Mouse (Mus musculus) NIH3T3 (cell line): ENCODE measurements around the gene Pex26.

ENCODE experiments used
- DNase-seq: peaks from one replicate; pipeline ENCODE4 v3.0.0-alpha.2; 2012; ENCODE audit warnings: low read depth

Pex26 gene

DNA sequence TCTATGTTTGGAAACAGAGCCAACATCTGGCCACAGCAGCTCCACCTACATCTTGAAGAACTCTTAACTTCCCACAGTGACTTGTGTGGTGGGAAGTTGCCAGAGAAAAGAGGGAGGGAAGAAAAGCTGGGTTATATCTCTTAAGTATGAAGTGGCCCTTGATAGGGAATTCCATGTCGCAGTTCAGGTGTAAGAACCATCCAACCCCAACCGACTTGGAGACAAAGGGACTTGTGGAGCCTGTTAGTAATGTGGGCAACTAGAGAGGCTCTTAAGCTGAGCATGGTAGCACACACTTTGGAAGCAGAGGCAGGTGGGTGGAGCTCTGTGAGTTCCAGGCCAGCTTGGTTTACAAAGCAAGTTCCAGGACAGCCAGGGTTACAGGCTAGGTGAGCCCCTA, 26.1 kb downstream of the Pex26 start:
- no peak for DNase-seq

DNA sequence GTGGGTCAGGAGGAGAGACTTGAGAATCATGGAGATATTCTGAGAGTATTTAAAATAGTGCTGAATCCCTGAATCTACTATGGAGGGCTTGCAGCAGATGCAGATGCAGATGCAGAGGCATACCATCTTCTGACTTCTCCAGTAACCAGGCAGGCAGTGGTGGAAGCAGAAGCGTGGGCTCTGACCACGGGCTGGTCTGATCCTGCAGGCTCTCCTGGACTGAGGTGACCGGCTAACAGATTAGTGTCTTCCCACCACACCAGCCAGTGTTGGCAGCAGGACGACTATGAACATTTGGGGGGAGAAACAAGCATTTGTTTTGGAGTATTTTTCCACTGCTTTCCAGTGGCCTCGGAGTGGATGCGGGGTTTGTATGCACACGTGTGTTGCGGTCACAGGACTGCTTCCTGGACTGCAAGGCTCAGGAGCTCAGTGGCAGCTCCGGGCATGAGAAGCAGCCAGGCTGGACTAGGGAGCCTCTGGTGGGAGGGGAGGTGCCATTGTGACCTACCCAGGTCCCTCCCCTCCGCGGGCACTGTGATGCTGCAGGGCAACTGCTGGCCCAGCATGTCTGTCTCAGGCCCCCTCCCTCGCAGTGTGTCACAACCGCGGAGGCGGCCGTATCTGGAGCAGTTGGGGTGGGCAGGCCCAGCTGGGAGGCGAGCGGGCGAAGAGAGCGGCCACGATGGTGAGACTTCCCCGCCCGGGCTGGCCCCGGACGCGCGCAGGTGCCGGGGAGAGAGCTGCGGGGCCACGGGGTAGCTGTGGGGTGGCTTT, 26.9 kb downstream of the Pex26 start, which contains the start of gene Tuba8:
Tuba8 (plus strand) TSS at position 548 of the 777 bp plus-strand sequence.
- DNase-seq, result no peak

DNA sequence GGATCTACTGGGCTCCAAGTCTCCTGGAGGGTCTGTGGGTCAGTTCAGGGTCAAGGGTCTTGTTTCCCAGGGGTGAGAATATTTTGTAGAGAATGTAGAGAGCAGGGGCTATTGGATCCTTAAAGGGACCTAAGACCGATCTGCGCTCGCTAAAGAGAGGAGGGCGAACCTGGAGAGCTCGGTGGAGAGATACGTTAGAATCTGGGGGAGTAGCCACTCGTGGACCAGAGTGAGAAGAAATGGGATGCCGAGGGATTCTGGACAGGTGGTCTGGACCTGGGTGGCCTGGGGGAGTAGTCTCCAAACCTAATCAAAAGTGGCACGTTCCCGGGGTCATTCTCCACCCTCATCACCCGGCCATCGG, 27.4 kb downstream of the Pex26 start:
- DNase-seq, result no peak

DNA sequence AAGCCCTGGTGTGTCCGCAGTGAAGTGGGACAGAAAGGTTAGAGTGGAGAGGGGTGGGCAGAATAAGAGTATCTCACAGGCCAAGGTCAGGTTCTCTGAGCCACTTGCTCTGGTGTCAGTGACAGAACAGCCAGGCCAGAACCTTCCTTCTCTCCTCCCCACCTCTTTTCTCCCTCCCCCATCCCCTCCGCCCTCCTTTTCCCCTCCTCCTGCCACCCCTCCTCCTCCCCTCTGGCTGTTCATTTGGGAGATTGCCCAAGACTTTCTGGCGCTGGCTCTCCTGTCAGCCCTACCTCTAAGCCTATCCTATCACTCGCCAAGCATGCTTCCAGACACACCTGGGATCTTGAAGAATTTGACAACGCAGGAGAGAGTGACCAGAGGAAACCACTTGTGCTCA, 28.3 kb downstream of the Pex26 start:
- peak; percentile 34 for DNase-seq

DNA sequence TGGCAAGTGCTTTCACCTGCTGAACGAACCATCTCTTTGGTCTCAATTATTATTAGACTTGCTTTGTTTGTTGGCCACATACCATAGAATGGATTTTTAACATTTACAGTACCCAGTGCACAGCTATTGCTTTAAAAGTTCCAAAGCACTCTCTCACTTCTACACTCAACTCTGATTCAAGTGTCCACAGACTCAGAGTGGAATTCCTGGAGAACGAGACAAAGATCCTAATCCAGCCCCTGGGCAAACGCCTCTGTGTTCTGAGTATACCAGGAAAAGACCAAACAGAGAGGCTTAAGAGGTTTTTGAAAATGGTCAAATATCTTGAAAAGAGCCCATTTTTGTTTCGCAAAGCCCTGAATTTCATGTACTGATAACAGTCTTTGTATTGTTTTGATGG, 29.5 kb downstream of the Pex26 start:
- DNase-seq, result peak; percentile 41

DNA sequence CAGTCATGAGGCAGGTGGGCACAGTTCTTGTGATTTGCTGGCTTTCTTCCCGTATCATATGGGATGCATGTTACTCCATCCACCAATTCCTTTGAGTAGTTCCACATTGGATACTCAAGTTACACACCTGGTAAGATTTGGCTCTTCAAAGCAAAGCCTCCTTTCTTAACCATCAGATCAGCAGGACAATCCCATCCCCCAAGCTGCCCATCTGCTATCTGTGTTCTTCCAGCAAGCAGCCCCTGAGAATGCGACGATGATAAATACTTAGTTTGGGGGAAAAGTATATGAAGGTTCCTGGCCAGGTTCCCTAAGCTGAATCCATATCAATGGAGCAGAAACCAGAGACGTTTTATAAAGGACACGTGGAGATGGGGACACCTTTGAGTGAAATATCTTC, 30.8 kb downstream of the Pex26 start:
- no peak for DNase-seq

DNA sequence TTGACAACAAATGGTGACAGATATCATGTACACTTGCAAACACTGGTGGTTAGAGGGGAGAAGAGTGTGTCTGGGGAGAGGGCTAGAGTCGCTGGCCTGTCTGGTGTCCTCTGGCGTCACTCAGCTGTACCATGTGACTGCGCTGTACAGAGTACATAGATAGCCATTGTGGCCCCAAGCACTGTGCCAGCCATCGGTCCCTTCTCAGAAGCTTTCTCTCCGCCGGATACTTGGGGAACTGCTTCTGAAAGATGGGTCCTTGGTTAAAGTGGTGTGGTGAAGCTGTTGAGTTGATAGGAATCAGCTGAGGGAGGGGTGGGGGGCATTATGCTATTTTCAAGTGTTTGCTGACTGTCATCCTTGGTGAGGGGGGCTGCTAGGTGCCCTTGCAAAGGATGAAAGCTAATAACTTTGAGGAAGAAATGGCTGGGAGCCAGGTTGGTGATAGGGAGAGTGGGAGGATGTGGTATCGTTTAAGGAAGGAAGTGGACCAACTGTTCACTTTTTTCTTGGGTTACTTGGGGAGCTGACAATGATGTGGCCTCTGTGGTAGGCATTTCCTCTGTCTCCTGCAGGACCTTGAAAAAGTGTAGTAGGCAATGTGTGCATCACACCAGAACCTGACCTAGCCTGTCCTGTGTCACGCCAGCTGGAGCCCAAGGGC, 31.3 kb downstream of the Pex26 start:
- no peak for DNase-seq

DNA sequence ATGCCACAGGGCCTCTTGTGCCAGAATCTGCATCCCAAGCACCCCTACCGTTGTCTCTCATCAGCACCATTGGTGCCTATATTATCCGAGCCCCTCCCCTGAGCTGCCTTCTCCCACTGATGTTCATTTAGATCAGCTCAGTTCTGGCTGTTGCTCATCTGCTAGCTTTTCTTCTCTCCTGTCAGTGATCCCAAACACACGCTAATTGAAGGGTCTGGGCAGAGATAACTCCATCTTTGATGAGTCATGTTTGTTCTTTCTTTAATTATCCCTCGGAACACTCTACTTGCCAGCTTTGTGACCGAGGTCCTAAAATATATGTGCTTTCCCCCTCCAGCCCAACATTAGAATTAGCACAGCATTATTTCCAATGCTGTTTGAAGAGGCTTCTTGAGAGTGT, 31.9 kb downstream of the Pex26 start:
- DNase-seq, result no peak

DNA sequence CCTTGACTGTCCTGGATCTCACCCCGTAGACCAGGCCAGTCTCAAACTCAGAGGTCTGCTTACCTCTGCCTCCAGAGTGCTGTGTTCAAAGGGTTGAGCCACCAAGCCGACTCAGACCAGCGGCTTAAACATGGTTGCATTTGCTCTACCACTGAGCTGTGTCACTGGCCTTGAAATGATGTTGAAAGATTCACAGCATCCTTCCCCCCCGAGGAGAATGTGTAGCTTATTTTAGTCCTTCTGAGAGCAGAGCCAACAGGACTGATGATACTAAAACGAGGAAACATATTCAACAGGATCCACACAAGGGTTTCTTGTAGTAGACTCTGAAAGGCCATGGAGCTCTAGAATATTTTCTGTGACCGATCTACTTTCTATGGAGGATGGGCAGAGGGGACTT, 32.4 kb downstream of the Pex26 start:
- no peak for DNase-seq

DNA sequence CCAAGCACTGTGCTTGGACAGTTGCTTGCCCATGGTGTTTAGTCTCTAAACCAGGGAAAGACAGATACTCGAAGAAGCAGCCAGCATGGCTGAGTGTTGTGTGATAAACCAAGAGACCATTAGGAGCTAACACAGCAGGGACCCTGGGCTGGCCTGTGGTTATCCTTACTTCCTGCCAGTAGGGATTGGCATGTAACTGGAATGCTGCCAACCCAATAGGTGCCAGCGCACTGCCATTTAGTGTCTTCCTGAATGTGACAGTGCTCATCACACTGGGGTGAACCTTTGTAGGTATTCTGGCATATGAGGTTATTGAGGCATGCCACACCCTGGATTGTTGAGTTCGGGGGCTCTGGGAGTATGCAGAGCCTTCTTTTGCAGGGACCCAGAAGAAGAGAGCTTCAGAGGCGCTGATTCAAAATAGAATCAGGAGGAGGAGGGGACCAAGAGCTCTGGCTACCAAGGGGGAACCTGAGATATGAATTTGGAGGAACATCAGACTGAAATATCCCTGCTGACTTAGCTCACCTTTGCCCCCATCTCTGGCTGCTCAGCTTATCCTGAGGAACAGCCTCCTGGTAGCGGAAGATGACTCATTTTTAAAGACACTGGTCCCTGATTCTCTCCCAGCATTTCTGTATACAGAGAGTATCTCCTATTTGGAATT, 33.3 kb downstream of the Pex26 start:
- DNase-seq, result no peak

DNA sequence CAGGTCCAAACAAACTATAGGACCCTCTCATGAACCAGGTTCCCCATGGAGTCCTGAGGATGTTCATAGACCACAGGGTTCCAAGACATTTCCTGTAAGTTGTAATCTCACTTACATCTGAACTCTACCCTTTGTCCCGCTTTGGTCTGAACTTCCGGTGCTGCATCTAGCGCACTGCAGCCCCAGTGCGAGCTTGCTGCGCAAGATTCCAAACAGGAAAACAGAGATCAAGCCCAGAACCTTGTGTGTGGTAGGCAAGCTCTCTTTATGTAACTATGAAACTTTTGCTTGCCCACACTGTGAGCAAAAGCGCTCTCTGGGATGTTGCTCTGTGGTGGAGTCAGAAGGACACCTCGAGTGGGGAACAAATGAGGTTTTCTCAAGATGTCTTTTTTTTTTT, 34.5 kb downstream of the Pex26 start:
- no peak for DNase-seq

DNA sequence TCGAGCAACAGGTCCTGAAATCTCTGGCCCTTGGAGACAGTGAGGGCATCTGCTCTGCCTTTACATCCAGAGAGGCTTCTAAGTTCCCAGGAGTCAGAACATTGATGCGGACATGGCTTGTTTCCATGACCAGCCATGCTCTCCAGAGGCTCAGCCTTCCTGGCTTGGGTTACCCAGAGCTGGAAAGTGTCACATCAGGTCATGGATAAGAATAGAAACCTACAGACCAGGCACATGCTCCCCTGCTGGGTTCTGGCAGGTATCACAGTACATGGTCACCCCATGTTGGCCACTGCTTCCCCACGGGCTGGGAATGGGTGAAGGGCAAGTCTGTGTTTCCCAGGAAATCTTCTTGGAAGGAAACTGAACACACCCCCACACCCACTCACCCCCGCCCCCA, 35.9 kb downstream of the Pex26 start:
- DNase-seq, result no peak

DNA sequence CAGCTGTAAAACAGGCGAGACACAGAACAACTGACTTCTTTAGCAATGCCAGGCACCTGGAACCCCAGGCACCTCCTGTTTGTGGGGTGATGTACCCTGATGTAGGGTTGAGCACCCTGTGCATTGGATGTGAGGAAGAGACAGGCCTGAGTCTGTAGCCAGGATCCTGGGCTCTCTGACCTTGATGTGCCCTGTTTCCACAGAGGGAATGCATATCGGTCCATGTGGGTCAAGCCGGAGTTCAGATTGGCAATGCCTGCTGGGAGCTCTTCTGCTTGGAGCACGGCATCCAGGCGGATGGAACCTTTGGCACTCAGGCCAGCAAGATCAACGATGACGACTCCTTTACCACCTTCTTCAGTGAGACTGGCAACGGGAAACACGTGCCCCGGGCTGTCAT, 36.7 kb downstream of the Pex26 start:
- DNase-seq, result no peak

DNA sequence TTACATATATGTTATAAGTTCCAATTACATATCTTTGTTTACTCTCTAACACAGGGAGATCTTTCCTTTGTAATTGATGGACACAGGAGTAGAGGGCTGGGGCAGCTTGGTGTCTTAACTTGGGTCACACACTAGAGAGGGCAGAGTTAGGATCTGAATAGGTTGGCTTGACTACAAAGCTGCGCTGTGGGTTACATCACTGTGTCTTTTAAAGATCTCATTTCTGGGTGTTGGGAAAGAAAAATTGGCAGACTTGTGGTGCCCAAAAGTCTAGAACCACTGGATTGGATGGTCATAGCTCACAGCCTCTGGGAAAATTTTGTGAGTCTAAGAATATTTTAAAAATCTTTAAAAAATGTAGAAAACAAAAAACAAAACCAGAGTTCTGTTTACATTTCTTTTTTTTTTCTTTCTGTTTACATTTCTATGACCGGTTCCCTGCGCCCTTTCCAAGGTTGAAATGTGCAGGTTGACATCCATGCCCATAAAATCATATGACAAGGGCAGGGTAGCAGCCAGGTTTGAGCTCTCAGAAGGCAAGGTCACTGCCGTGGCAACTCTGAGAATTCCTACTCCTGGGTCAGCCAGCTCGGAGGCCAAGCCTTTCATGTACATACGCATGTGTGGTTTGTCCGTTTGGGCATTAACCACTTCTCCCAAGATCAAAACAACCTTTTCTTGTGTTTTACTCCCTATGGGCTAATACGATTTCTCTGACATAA, 38.6 kb downstream of the Pex26 start:
- no peak for DNase-seq

DNA sequence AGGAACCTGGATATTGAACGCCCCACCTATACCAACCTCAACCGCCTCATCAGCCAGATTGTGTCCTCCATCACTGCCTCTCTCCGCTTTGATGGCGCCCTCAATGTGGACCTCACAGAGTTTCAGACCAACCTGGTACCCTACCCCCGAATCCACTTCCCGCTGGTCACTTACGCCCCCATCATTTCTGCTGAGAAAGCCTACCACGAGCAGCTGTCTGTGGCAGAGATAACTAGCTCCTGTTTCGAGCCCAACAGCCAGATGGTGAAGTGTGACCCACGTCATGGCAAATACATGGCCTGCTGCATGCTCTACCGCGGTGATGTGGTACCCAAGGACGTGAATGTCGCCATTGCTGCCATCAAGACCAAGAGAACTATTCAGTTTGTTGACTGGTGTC, 39.5 kb downstream of the Pex26 start:
- no peak for DNase-seq

DNA sequence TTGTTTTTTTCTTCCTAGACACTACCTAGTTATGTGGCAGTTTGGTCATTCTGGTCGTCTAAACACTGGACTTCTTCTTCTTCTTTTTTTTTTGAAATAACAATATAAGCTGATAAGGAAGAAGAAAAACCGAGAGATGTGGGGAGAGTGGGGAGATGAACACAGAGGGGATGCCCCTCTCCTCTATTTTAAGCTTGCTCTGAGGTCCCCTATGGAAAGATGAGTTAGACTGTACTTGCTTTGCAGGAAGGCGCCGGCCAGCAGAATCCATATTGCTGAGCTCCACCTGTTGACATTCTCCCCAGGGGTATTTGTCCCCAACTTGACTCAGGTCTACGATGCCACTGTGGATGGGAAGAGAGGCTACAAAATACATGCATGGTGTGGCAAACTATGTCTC, 40.6 kb downstream of the Pex26 start:
- no peak for DNase-seq

DNA sequence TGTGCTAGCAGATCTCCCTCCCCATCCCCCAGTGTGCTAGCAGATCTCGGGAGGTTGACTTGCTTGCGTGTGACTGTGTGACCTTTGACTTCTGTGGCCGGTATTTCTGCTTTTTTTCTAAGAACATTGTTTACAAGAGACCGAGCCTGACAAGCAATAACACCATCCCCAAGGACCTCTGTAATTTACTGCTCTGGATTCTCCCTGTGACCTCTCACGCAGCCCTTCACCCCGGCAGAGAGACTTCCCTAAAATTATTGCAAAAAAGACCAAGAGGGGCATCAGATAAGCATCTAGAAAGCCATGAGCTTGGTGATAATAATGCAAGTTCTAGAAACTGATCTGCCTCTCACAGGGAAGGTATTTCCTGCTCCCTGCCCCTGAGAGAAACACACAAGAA, 41.5 kb downstream of the Pex26 start:
- DNase-seq, result no peak

DNA sequence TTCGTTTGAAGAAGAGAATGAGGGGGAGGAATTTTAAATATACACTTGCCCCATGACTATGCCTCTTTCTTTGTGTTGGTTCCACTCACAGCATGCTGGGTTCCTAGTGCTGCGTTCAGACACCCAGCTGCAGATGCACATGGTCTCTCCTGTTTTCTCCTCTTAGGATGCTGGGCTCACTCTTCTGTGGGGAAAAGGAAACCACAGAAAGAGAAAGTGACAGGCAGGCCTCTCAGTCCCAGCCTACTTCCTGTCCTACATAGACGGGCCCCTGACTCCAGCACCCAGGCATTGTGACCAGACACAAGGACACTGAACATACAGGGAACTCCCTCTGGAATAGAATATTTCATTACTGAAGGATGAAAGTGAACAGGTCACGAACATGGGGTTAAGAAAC, 42.6 kb downstream of the Pex26 start:
- no peak for DNase-seq

DNA sequence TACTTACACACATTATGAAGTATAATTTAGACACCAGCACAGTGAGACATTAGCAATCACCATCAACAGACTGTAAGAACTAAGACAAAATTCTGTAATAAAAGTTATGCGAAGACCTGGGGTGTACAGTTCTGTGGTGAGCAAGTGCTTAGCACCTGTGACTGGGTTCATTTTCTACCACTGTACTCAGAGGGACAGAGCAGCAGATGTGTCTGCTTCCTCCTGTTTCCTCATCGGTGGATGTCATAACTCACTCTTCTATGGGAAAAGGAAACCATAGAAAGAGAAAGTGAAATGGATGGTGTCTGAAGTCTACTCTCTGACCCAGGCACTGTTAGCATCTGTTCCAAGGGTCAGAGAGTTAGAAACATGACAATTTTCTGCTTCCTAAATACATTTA, 43.3 kb downstream of the Pex26 start:
- DNase-seq, result no peak

DNA sequence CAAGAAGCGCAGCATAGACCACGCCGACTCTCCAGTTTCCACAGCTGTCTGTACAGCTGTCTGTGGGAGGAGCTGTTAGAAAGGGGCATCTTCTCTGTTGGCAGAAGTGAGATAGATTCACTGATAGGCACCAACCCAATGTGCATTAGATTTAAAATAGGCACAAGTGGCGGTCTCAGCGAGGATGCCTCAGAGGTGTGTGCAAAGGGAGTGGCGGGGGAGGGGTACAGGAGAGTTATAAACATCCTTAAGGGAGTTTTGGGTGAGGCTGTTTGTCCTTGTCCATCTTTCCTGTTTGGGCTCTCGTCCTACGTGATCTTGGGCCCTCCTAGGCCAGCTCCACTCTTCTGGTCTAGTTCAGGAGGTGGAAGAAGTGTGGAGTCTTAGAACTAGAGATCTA, 45.0 kb downstream of the Pex26 start:
- no peak for DNase-seq

DNA sequence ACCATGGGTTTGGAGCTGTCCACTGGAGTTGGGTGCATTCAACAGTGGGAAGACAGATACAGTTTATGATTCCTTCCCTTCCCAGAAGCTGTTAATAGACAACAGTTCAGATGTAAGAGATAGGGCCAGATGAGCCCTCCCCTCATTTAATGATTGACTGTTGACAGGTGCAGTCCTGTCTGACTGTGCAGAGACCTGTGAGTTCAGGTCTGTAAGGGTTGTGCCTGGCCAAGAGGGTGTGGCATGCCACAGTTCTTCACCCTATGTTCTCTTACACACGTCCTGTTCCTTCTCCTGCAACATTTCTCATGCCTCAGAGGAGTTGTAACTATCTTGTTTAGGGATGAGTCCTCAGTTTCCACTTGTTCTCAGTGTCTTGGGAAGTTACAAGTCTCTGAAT, 49.2 kb downstream of the Pex26 start:
- DNase-seq, result no peak

DNA sequence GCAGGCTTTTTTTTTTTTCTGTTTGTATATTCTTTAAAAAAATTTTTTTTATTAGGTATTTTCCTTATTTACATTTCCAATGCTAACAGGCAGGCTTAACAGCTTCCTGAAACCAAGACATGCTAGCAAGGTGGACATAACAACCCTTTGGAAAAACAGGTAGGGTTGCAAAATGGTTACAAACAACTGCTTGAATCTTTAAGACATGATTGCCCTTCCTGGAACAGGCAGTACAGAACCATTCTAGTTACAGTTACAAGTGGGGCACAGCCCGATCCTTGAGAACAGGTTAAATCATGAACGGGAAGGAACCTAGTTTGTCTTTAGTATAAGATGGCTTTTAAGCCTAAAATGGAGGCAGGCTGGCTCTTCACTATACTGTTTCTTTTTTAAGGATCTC, 52.9 kb downstream of the Pex26 start:
- no peak for DNase-seq

DNA sequence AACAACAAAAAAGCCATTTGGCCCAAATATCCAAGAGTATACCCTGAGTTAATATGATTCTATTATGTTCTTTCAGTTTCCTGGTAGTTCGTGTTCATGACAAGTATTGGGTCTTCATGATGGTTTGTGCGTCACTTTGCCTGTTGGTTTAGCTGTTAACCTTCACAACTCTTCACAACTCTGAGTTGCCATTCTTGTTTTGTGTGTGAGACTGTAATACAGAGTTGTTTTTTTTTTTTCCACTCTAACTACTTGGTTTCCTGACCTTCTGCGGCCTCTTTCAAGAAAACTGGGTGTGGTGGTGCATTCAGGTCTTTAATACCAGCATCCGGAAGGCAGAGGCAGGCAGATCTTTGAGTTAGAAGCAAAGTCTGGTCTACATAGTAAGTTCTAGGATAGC, 54.7 kb downstream of the Pex26 start:
- DNase-seq, result no peak
